Mouse (Mus musculus) 3T3-L1 (cell line): ENCODE measurements around the gene Iqcn.

ENCODE experiments used
- DNase-seq: peaks from one replicate; pipeline ENCODE4 v3.0.0-alpha.2; 2015; ENCODE audit warnings: low read depth, low spot score

Iqcn gene

DNA sequence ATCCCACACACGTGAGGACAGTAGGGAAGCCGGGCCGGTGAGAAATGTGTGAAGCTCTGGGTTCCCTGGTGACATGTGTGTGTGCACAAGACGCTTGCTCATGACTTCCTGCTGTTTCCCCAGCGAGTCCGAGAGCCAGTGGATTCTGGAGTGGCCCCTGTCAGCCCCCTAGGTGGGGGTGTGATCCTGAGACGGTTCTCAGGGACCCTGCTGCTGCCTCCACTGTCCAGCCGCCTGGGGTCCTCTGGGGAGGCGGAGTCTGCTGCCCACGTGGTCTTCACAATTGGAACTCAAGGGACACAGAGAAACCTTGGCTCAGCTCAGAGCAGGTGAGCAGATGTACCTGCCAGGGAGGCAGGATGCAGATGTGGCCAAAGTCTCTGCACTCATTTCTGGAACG is 23.5 kb downstream of the Iqcn start:
- DNase-seq = no peak

DNA sequence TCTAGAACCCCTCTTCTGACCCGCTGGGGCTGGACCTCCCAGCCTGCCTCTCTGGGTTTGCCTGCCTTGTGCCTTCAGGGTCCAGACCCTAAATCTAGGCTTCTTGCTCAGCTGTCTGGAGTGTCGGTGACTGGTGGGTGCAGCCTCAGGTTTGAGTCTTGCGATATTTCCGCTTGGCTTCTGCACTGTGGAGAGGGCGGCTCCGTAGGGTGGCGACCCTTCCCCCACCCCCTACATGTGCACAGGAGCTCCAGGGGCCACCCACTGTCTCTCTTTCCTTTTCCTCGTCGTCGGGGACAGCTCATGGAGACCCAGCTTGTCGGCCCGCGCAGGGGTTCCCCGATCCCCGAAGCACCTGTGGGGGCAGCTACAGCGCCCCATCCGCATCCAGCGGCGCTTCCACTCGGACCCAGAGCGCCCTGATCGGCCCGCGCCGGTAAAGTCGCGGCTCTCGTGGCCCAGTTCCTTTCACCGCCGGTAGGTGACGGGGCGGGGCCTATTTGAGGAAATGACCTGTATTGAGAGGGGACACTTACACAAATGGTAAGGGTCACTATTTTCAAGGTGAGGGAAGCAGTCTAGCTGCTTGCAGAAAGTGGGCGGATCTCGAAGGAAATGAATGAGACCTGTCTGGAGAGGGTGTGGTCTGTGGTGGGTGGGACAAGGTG is 26.7 kb downstream of the Iqcn start:
- DNase-seq = no peak

DNA sequence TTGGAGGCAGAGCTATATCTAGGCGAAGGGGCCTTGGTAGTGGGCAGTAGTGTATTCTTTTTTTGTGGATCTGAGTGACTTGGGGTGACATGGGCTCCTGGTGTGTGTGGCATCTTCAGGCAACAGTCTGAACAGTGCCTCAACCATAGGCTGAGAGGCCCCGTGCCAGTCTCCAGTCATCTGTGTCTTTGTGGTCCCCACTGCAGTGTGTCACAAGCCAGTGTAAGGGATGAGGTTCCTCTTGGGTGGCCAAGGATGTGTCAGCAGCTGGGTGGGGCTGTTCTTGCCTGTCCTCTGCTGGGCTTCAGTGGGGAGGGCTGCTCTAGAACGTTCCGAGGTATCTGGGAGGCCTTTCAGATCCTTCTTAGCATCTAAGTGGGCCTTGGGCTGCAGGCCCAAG is 27.7 kb downstream of the Iqcn start:
- no peak for DNase-seq

DNA sequence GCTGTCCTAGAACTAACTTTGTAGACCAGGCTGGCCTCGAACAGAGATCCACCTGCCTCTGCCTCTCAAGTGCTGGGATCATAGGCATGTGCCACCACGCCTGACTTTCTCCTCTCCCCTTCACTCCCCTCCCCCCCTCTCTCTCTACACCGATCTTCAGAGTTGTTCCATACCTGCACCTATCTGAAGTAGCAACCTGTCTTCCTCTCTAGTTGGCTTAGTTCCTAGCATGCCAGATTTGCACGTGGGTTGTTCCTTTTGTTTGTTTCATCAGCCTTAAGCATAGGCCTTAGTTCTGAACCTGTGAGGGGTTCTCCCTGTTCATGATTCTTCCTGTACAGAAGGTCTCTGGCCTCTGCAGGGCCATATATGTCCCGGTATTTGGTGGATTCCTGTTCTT is 34.4 kb downstream of the Iqcn start:
- no peak for DNase-seq

DNA sequence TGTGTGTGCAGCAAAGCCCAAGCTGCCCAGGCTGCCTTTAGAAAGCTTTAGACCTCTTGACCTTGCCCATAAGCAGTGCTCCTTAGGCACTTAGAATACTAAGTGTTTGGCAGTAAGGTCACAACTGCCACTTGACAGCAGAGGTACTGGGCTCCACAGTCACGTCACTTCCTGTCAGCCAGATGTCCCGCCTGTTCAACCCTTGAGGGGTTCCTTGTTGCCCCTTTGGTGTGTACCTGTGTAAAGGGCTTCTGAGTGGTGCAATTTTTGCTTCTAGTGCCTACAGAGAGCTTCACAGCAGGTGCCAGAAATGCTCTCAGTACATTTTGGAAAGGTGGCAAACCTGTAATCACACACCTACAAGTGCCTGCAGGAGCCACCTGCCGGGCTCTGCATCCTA is 35.0 kb downstream of the Iqcn start:
- no peak for DNase-seq

DNA sequence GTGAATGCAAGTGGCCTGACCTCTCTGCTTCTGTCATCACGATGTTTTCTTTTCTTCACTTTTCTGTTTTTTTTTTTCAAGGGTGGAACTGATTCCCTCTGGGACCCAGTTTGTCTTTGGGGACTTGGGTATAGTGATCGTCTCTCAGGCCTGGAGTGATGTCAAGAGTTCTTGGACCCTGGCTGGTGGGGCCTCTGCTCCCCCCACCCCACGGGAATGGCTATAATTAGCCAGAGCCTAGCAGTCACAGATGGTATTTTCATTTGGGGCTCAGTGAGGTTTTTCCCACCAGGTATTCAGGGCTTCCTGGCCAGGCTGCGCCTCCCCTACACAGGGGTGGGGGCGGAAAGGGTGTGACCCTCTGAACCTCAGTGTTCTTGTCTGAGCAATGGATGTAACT is 38.4 kb downstream of the Iqcn start:
- DNase-seq = no peak

DNA sequence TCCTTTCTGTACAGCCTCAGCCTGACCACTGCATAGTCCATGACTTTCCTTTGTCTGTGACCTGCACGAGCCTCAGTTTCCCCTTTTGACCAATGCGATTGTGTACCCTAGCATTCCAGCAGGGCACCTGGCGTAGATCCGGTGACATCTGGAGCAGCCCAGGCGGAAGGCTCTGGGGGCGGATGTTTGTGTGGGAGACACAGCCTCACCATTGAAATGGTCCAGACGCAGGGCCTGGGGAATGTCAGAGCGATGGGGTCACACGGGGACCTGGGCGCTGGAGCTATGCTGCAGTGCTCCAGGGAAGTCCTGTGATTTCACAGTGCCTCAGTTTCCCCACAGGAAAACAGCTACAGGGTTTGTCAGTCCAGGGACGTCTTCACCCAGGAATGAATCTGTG is 38.9 kb downstream of the Iqcn start:
- DNase-seq = no peak

DNA sequence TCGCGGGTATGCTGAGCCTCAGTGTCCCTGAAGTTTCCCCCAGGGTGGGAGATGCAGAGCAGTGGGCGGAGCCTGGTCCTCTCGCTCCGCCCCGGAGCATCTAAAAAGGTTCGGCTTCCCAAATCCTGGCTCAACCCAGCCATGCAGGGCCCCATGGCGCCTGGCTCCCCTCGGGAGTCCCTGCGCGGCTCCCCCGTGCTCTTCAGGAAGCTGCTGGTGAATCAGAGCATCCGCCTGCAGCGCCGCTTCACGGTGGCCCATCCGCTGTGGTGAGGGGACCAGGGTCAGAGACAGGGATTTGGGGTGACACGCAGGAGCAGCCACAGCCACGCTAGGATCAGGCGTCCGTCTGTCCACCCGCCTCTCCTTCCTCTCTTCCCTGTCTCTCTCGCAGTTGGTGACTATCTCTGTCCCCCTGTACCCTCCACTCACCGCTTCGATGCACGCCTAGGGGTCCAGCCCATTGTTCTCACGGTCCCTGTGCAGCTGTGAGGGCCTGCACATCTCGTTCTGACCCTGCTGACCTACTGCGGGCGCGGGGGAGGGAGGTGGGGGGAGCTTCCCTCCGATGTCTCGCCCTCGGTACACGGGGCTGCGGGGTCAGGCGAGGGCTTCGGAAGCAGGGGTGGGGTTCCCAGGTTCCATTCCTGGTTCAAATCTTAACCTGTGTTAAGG is 39.9 kb downstream of the Iqcn start:
- no peak for DNase-seq

DNA sequence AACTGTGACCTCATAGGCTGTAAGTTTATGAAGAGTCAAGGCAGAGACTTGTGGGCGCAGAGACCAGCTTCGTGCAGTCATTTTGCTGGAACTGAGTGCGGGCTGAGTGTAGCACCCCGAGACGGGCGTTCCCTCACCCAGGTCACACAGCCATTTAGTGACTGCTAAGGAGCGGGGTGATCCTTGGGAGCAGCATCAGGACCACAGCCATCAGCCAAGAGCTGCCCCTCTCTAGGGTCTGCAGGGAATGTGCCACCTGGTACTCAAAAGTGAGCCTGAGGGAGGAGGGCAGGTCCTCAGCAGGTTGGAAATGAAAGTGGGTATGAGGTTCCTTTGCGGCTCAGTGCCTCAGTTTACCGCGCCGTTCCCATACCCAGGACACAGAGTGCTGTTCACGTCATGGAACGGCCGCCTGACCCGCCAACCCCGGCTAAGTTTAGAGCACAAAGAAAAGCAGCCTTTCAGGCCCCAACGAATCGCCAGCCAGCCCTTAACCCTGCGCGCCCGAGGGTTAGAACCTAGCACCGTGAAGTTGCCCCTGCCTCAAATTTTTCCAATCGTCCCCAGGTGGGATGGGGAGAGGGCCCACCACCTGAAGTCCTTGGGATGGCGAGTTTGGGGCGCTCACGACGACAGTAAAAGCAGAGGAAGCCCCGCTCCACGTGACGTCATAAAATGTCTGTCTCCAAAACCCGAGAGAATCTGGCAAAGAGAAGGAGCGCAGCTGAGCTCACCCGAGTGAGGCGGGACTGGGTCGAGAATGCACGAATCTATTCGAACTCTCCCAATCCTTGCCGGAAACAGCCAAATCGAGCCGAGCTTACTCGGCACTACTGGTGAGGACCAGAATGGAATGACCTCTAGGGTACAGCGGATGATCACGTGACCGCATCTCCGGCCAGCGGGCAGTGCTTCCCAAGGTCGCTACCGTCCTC is 40.7 kb downstream of the Iqcn start:
- DNase-seq = no peak

DNA sequence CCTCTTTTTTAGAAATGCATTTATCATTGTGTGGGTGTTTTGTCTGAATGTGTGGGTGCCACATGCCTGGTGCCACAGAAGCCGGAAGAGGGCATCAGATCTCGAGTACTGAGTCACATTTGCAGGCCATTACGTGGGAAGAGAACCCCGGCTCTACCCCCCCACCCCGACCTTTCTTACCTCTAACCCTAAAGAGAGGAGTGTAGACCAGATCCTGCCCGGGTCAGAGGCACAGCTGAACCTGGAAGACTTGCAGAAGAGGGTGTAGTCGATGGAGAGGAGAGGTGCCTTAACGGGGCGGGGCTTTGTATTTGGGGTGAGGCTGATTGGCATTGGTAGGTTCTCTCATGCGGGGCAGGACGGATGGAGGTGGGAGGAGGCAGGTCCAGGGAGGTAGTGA is 41.5 kb downstream of the Iqcn start:
- DNase-seq = no peak

DNA sequence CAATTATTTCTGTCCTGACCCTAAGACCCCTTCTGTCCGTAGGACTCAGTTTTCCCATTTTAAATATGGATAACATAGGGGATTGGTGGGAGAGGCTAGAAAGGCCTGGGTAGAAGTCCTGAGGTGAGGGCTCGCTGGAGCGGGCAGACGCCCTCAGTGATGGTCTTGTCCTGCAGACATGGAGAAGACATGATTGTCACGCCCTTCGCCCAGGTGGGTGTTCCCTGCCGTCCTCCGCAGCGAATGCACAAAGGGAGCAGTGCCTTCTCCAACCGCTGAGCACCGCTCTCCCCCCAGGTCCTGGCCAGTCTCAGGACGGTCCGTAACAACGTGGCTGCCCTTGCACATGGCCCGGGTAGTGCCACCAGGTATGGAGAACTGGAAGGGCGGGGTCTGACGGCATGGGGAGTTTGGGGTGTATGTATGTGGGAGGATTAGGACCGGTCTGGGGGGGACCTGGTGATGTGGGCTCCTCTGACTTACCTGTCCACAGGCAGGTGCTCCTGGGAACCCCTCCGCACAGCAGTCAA is 42.5 kb downstream of the Iqcn start:
- DNase-seq = no peak

DNA sequence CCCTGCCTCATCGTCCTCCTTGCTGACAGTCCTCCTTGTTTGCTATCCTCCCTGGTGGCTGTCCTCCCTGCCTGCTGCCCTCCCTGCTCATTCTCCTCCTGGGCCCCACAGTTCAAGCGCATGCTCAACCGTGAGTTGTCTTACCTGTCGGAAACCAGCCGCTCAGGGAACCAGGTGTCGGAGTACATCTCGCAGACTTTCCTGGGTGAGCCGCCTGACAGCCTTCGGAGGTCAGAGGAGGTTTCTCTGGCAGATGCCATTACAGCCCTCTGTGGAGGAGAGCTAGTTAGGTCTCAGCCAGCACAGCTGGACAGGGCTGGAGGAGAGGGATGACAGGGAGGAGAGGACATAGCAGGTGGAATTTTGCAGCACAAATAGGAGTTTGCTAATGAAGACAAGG is 43.4 kb downstream of the Iqcn start:
- no peak for DNase-seq

DNA sequence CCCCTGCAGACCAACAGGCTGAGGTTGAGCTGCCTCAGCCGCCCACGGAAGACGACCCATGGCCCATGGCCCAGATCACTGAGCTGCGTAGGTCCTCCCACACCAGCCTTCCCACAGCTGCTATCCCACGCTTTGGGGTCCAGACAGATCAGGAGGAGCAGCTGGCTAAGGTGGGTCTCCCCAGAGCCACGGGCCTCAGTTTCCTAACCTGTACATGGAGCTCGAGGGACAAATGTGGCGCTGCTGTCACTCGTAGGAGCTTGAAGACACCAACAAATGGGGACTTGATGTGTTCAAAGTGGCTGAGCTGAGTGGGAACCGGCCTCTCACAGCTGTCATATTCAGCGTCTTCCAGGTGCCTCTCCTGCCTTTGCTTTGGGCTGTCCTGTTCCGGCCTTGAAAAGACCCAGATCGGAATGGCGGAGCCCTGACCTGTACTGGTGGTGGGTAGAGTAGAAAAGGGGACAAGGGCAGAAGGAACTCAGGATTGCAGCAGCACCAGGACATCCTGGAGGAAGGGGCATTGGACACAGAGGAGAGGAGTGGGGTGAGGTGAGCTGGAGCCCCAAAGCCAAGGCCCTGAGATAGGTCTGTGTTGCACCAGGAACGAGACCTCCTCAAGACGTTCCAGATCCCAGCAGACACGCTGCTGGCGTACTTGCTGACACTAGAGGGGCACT is 44.1 kb downstream of the Iqcn start:
- DNase-seq = no peak

DNA sequence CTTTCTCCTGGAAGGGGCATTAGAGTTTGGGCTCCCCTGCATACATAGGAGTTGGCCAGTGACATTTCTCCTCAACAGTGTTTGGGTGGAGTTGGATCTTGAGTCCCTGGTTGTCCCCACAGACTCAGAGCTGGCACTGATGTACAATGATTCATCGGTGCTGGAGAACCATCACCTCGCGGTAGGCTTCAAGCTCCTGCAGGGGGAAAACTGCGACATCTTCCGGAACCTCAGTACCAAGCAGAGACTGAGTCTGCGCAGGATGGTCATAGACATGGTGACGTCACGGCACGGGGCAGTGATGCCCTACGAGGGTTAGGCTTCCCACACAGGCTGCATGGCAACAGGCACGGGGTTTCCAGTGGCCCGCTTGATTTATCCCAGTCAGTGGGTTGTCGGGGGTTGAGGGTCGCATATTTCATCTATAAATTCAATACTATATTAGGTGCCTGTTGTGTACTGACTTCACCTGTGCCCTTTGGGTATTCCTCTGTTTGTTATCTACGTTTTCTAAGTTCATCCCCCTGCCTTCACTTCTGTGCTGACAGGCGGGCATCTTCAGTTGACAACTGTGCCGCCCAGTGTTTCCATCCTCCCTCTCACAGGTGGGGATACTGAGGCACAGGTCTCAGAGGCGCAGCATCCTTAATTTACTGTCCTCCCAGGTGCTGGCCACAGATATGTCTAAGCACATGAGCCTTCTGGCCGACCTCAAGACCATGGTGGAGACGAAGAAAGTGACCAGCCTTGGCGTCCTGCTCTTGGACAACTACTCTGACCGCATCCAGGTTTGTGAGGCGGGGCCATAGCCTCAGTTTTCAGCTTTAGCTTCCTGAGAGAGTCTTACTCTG is 45.2 kb downstream of the Iqcn start:
- no peak for DNase-seq

DNA sequence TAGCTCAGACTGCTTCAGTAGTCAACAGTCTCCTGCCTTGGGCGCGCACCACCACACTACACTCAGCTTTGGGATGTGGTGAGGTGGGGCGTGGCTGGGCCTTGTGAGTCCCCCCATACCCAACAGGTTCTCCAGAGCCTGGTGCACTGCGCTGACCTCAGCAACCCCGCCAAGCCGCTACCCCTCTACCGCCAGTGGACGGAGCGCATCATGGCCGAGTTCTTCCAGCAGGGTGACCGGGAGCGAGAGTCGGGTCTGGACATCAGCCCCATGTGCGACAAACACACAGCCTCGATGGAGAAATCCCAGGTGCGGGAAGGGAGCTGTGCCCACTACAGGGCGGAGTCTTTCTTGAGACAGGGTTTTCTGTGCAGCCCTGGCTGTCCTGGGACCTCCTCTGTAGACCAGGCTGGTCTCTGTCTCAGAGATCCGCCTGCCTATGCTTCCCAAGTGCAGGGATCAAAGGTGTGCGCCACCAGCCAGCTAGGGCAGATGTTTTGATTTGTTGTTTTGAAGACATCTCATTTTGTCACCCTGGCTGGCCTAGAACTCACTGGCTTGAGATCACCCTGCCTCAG is 45.9 kb downstream of the Iqcn start:
- no peak for DNase-seq

DNA sequence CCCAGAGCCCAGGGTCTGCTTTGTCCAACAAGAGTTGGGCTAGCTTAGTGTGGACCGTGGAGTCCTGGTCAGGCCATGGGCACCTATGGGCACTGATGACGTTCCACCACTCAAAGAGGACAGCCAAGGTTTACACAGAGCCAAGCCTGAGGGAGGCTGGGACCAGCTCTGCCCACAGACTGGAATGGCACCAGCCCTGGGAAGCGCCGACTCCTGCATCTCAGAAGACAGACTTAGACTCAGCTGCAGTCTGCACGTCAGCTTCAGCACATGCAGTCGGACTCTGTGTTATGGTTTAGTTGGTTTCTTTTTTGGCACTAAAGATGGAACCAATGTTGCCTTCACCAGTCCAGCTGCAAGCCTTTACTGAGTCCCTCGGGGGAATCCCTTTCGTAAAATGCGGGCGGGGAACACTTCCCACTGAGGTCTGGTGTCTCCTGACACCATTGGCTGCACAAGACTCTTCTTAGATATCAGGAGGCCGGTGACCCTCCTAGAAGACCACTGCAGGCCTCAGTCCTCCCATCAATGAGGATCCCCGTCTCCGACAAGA is 46.9 kb downstream of the Iqcn start:
- no peak for DNase-seq

DNA sequence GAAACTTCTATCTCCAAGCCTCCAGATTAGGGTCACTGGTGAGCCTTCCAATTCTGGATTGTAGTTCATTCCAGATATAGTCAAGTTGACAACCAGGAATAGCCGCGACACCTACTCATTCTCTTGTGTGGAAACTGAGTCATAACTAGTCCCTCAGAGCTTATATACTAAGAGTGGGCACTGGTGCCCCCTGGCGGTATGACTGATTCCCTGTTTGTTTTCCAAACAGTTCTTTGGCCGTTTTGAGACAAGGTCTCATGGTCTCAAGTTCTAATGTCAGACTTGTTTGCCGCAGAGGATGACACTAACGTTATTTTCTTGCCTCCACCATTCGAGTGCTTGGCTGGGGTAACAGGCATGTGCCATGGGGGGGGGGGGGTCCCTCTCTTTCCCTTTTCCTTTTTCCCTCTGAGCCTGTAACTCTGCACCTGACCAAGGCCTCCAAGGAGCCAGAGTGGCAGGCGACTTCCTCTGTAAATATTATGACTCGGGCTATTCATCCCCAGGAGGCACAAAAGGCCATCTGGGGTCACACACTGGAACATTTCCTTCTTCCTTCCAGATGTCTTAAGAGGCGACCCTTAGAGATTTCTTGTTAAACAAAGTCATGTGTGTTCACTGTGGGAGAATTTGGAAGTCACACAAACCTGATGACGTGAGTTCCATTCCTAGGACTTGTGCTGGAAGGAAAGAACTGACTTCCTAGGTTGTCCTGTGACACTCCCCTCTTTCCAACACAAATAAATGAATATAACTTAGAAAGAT is 48.9 kb downstream of the Iqcn start:
- DNase-seq = peak; percentile 88

DNA sequence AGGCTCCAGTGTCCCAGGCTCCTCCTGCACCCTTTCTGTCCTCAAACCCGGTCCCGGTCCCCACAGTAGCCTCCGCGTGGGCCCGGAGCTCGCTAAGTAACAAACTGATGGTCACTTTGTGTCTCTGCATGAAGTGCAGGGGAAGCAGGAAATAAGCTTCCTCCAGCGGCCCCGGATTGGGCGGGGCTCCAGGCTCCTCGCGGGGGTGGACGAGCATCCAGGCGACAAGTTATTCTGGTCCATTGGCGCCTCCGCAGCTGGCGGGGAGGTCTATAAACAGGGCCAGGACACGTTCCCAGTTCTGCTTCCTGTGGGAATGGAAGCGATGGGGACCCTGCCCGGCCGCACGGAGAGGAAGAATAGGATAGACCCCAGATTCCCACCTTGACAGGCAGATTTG is 49.9 kb downstream of the Iqcn start:
- no peak for DNase-seq
